Mouse (Mus musculus) spleen, adult 18-20 months (tissue): ENCODE results near the gene Rras2.

ENCODE experiments used
- DNase-seq, 2 experiments: peaks; one replicate each; pipeline ENCODE4 v3.0.0; 2022; ENCODE audit warnings: mixed read lengths in 2 of 2

Gene Rras2

DNA sequence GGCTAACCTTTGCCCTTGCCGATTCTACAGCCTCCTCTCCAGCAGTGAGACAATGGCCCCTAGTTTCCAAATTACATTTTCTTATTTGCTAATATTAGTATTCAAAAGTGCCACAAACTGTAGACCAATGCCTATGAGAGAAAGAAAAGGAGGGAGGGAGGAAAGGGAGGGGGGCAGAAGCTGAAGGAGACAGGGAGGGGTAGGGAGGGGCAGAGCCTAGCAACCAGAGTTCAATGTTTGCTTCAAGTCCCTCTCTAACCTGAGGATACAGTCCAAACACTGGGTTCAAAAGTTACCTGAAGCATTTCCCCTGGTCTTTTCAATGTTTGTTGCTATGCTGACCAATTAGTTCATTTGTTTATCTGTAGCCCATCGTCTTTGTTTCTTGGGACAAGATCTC lies 7.1 kb downstream of the Rras2 start:
- no peak for DNase-seq

- no peak for DNase-seq
Observed at GRCm38 (mm10) chr7:114105886-114106285, 11.7 kb downstream of the Rras2 start.

- DNase-seq, result no peak
Observed at GRCm38 (mm10) chr7:114103629-114104347, 13.8 kb downstream of the Rras2 start.

DNA sequence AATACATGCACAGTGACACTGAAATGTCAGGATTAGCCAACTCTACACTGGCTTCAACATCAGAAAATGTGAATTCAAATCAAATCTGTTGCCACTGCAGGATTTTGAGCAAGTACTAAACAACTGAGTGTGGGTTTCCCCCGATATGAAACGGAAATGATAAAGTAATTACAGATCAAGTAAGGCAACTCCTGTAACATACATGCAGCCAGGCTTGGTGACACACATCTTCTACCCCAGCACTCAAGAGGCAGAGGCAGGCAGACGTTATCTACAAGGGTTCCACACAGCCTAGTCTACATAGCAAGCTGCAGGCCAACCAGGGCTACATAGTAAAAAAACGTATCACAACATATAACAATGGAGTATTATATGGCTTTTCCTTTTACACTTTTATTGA lies 14.4 kb downstream of the Rras2 start:
- no peak for DNase-seq

DNA sequence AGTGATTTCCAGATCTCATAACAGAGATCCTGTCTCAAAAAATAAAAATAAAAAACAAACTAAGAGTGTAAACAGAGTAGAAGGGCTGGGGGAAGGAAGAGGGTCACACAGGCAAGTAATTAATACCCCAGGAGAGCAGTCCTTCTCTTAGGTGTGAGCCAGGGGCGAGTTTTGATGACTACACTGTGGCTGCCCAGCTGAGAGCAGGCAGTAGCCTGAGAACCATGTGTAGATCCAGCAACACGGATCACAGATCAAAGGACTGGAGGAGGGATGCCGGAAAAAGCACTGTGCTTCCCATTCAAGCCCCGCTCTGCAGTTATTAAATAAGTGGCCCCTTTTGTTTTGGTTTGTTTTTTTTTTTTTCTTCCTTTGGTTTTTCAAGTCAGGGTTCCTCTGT lies 15.0 kb downstream of the Rras2 start:
- no peak for DNase-seq

DNA sequence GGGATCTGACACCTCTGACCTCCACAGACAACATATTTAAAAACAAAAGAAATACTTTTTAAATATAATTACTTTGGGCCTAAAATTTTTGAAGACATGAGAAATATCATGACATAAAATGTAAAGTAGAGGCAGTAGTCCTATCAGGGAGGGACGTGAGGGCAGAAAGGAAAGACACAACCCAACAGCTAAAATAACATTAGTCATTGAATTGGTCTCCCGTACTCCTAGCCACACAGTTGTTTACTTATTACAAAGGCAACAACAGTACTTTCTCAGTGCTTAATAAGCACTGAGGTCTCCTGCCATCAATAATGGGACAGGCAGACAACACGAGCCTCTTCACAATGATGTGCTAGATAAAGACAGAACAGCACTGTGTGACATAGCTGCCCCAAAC lies 16.2 kb downstream of the Rras2 start:
- no peak for DNase-seq

DNA sequence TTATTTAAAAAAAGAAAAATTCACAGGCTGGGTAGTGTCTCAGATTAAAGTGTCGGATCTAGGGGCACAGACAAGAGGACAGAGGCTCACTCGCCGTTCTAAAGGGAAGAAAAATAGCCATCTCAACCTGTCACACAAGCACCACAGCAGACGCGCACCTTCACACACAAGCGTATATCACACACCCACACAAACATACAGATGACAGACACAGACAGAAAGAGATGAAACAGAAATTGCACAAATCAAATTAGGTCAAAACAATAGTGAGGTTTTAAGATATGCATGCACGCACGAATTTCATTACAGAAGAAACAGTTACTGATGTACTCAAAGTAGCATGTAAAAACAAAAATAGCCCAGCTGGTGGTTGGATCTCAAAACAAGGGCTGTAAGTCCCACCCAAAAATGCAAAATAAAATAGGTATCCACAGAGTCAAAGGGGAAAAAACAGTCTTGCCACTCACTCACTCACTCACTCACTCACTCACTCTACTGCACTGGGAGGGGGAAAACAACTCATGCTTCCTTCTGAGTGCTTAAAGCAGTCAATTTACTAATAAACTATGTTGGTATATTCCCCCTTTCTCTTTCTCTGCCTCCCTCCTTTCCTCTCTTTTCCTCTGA lies 23.9 kb downstream of the Rras2 start:
- no peak for DNase-seq

DNA sequence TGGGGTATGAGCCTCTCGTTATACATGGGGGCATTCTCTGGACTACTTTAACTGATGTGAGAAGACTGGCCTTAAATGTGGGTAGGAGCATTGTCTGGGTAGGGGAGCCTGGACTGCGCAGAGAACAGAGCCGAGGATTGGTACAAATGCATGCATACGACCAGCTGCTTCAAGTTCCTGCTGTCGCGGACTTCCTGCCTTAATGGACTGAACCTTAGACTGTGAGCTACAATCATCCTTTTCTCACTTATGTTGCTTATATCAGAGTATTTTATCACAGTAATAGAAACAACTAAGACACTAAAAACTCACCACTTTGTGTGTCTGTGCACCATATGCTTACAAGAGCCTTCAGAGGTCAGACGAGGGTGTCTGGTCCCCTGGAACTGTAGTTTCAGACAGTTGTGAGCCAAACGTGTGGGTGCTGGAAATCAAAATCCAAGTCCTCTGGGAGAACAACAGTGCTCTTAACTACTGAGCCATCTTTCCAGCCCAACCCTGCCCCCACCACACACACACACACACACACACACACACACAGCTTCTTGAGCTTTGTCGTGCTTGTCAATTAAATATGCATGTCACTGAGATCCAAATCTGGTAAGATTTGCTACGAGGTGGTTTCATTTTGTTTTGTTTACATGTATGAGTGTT lies 26.6 kb downstream of the Rras2 start:
- no peak for DNase-seq

- no peak for DNase-seq
Observed at GRCm38 (mm10) chr7:114090231-114090630, 27.4 kb downstream of the Rras2 start.

GRCm38 (mm10) chr7:114088918-114089317 lies 28.7 kb downstream of the Rras2 start:
- DNase-seq, result no peak

GRCm38 (mm10) chr7:114087986-114088385 lies 29.6 kb downstream of the Rras2 start:
- peak in 1 of 2 experiments; percentile 38 for DNase-seq

DNA sequence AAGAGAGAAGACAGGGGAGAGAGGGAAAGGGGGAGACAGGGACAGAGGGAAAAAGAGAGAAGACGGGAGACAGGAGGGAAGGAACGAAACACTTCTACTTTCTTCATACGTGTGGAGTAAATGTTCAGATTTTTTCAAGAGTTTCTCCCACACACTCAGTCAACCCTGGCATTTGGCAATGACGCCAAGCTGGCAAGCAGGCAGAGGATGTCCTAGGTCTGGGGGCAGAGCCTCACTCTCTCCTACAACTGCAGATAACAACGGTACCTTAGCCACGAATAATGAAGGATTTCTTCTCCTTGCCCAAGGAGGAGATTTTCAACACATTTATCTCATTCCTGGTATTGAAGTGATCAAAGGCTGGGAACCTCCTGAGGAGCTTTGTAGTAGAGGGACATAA lies 30.2 kb downstream of the Rras2 start:
- no peak for DNase-seq

DNA sequence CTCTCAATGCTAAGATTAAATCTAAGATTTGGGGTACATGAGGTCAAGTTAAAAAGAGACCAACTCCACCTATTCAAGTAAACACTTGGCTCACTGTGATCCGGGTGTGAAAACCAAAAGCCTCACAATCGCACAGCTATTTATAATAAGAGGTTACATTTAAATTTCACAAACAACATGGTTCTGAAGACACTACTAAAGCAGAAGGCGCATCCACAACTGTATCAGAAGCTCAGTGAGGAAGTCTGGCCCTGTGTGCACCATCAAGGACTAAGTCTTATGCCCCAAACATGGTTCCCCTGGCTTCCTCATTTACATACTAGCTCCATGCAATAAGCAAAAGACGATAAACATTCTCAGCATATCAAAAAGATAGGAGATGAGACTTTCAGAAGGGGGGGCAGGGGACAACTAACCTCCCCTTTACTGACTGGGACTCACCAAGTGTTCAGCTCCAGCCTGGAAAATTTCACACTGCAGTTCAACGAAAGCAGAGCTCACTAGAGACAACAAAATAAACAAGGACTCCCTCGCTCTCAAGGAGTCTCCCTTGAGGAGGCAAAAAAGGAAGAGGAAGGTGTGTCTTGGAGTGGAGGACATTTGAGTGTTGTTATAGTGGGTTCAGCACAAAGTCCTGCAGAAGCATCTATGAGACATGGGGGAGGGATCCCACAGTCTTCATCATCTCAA lies 31.4 kb downstream of the Rras2 start:
- no peak for DNase-seq

DNA sequence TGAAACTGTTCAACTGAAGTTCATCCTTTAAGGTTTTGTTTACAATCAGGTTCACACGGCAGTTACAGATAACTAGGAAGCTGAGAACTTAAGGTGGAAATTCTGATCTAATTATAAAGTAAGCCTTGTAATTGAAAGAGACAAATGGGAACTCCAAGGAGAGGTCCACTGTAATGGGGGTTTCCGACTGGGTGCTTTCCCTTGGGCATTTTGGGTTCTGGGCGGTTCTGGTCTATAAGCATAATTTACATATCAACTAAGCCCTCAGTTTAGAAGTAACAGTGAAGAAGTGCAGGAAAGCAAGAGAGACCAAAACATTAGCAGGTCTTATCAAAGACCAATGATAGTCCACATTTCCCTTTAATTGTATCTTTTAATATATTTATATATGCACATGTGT lies 33.8 kb downstream of the Rras2 start:
- peak in 1 of 2 experiments; percentile 45 for DNase-seq

DNA sequence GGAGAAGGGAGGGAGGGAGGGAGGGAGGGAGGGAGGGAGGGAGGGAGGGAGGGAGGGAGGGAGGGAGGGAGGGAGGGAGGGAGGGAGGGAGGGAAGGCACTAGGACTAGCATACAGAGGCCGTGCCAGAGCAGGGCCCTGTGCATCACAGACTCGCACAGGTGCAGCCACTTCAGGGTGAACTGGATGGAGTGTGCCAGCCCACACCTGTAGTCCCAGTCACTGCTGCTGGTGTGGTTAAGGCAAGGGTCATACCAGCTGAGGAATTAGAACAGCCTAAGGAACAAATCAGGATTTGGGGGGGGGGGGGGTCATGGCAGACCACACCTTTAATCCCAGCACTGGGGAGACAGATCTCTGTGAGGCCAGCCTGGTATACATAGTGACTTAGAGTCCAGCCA lies 34.5 kb downstream of the Rras2 start:
- DNase-seq, result no peak

DNA sequence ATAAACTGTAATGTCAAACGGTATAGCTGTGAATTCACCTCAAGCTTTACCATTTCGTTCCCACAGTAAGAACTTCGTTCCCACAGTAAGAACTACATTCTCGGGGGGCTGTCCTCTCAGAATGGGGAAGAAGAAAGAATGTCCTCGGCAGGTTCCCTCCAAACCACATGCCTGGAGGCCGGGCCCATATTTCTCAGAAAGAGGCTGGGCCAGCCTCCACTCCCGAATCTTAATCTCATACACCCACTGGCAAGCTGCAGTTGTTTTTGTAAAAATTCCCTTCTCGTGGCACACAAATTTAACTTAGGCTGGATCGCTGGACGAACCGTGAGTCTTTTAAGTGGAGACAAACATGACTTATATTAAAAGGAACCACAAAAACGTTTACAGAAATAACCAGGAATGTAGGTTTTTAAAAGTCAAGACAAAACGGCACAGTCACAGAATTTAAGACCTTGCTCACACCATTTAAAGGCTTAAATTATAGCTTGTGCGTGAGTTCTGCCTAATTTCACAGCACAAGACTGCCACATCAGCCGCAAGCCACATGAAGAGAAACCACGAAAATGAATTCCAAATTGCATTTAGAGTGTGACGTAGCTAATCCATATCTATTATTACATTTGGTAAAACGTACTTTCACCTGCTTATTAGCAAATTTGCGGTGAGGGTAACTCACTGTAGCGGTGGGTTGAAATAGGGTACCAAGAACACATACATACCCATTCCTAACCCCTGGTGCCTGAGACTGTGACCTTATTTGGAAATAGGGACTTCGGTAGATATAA lies 35.8 kb downstream of the Rras2 start:
- DNase-seq, result no peak

GRCm38 (mm10) chr7:114080250-114080649 lies 37.3 kb downstream of the Rras2 start:
- DNase-seq, result no peak

- no peak for DNase-seq
Observed at GRCm38 (mm10) chr7:114079343-114079742, 38.2 kb downstream of the Rras2 start.

DNA sequence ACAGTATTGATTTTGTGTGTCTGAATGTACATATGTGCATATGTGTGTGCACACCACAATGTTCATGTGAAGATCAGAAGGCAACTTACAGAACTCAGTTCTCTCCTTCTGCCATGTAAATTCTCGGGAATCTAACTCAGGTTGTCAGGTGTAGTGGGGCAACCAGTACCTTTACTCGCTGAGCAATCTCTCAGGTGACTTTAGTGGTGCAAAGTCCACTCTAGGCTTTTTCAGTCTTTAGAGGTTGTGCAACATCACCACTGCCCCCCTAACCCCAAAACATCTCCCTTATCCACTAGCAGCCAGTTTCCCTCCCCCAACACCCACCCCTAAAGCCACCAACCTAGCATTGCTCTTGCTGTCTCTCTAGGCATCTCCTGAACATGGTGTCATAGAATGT lies 43.0 kb downstream of the Rras2 start:
- no peak for DNase-seq

GRCm38 (mm10) chr7:114074133-114074532 lies 43.4 kb downstream of the Rras2 start:
- no peak for DNase-seq

- DNase-seq, result no peak
Observed at GRCm38 (mm10) chr7:114071851-114072616, 45.5 kb downstream of the Rras2 start.

- DNase-seq, result no peak
Observed at GRCm38 (mm10) chr7:114071395-114071794, 46.2 kb downstream of the Rras2 start.
